In genomic region chr4:43443511-43443910, GRCm38 (mm10) we compare ENCODE assay signal across 9 mouse cellular contexts. TPM values are rescaled to one million over a fixed set of nuclear protein-coding genes. Genes with fewer than 3 reads are reported as not detected.
DNase-seq lines count a peak whose midpoint lies in the region; ATAC-seq and TF ChIP-seq lines count a peak whose summit lies in the region.
"Had no signal": no experiment of that assay in that cellular context is flagged by ENCODE, and none has a peak within 500 bp of the region (broad histone marks: within the 10 kb centered on the region; RNA-seq: fewer than 3 reads in every experiment).

No protein-coding gene starts in this region.

- H3K27me3 ChIP-seq in thymus, adult 2 months (ENCODE audit: control insufficient read depth, insufficient read depth, low read length), result no peaks in the 10 kb centered on the region
- no peaks in the 10 kb centered on the region for H3K27me3 ChIP-seq in heart, embryonic 15.5 days
- H3K27me3 ChIP-seq in limb, embryonic 15.5 days, result no peaks in the 10 kb centered on the region

- peak overlapping the region; percentile 97 for H3K4me2 ChIP-seq in heart, embryonic 15.5 days
- H3K4me2 ChIP-seq in limb, embryonic 15.5 days, result peak overlapping the region; percentile 89

- no peak for TF ChIP-seq CTCF in thymus, adult 2 months (IDR thresholded peaks at IDR 0.05; ENCODE audit: borderline replicate concordance, control insufficient read depth, extremely low read depth, insufficient read depth, low read length, poor library complexity)

- H3K36me3 ChIP-seq in thymus, adult 2 months (ENCODE audit: control insufficient read depth, insufficient read depth, low read length), result no peaks in the 10 kb centered on the region
- peaks cover 35% of the 10 kb centered on the region for H3K36me3 ChIP-seq in heart, embryonic 15.5 days
- peaks cover 36% of the 10 kb centered on the region for H3K36me3 ChIP-seq in limb, embryonic 15.5 days

- WGBS in thymus, adult 2 months, result 4% methylated on average over 28 of the region's 28 CpGs
- 2% methylated on average over 28 of the region's 28 CpGs for WGBS in heart, embryonic 15.5 days
- WGBS in limb, embryonic 15.5 days, result under 1% methylated on average over 28 of the region's 28 CpGs

- no peak for TF ChIP-seq POLR2A in thymus, adult 2 months (IDR thresholded peaks at IDR 0.05; ENCODE audit: control insufficient read depth, extremely low read depth, insufficient read depth, low read length, poor library complexity)

- peak overlapping the region; percentile 57 for H3K4me3 ChIP-seq in thymus, adult 2 months (ENCODE audit: control insufficient read depth, insufficient read depth, low read length)
- H3K4me3 ChIP-seq in heart, embryonic 15.5 days, result peak overlapping the region; percentile 93
- peak overlapping the region; percentile 97 for H3K4me3 ChIP-seq in limb, embryonic 15.5 days

- H3K9me3 ChIP-seq in heart, embryonic 15.5 days (replicated peaks), result no peaks in the 10 kb centered on the region
- no peaks in the 10 kb centered on the region for H3K9me3 ChIP-seq in limb, embryonic 15.5 days

- H3K9ac ChIP-seq in heart, embryonic 15.5 days, result peak overlapping the region; percentile 99
- H3K9ac ChIP-seq in limb, embryonic 15.5 days, result peak overlapping the region; percentile 99

- ATAC-seq in heart, embryonic 15.5 days (replicated peaks; ENCODE audit: insufficient number of reproducible peaks, insufficient read depth, low FRiP score, low read depth), result no peak
- ATAC-seq in limb, embryonic 15.5 days (ENCODE audit: insufficient number of reproducible peaks, low FRiP score, low TSS enrichment, low read depth), result no peak

- H3K4me1 ChIP-seq in thymus, adult 2 months (replicated peaks; ENCODE audit: control insufficient read depth, insufficient read depth, low read length), result peaks cover 7% of the 10 kb centered on the region; the same call in 1 of the 2 replicates
- peaks cover 14% of the 10 kb centered on the region for H3K4me1 ChIP-seq in heart, embryonic 15.5 days (replicated peaks)
- H3K4me1 ChIP-seq in limb, embryonic 15.5 days, result peaks cover 25% of the 10 kb centered on the region

- H3K27ac ChIP-seq in thymus, adult 2 months (ENCODE audit: control insufficient read depth, insufficient read depth, low read length), result no peak overlapping the region
- peak overlapping the region; percentile 93 for H3K27ac ChIP-seq in heart, embryonic 15.5 days
- H3K27ac ChIP-seq in limb, embryonic 15.5 days, result peak overlapping the region; percentile 93

- DNase-seq in adrenal gland, adult 2 months, result peak; percentile 55
- DNase-seq in adrenal gland, postnatal 4 days (ENCODE audit: low spot score in 2 of 2), result no peak
- DNase-seq in thymus, adult 2 months, result peak; percentile 40
- DNase-seq in thymus, adult 18-20 months, result no peak
- peak; percentile 34 for DNase-seq in retina, postnatal 1 day
- DNase-seq in ovary, adult 18-20 months (ENCODE audit: low spot score), result no peak

RNA-seq across cellular contexts. Expression of gene Tesk1, which starts 1.8 kb away (rescaled TPM):
- total RNA-seq in adrenal gland, adult 2 months (2021), result 10 to 100 TPM; 60.1 to 73.3 TPM
- polyA plus RNA-seq in adrenal gland, adult 2 months (2012; rRNA removed), result 124 and 142 TPM in 2 replicates
- 10 to 100 TPM; 57.3 to 60.5 TPM for total RNA-seq in adrenal gland, postnatal 4 days (2021)
- 66.6 and 67.5 TPM in 2 replicates for polyA plus RNA-seq in thymus, adult 2 months (2012; rRNA removed)
- 3.1 and 5.8 TPM in 2 replicates for polyA plus RNA-seq in heart, embryonic 15.5 days (2015; fragmentation: Nextera tagmentation; extraction: Ambion mirVana)
- polyA plus RNA-seq in limb, embryonic 15.5 days (2015; fragmentation: Nextera tagmentation; extraction: Ambion mirVana), result 4.8 and 7.7 TPM in 2 replicates

RNA-seq across cellular contexts. Expression of gene Cd72, which starts 10.9 kb away (rescaled TPM):
- 1 to 10 TPM; 3.0 to 3.3 TPM for total RNA-seq in adrenal gland, adult 2 months (2021)
- 3.3 and 3.7 TPM in 2 replicates for polyA plus RNA-seq in adrenal gland, adult 2 months (2012; rRNA removed)
- total RNA-seq in adrenal gland, postnatal 4 days (2021), result 1 to 10 TPM in 1 of 2 experiments, under 1 TPM in 1; 0.95 to 2.1 TPM
- polyA plus RNA-seq in thymus, adult 2 months (2012; rRNA removed), result 9.8 and 10.8 TPM in 2 replicates
- polyA plus RNA-seq in heart, embryonic 15.5 days (2015; fragmentation: Nextera tagmentation; extraction: Ambion mirVana), result 2.1 and 5.2 TPM in 2 replicates
- polyA plus RNA-seq in limb, embryonic 15.5 days (2015; fragmentation: Nextera tagmentation; extraction: Ambion mirVana), result 4.1 and 4.2 TPM in 2 replicates
- total RNA-seq: layer of hippocampus, postnatal 36 days had no signal

RNA-seq across cellular contexts. Expression of gene Fam166b, which starts 14.6 kb away (rescaled TPM):
- total RNA-seq in adrenal gland, adult 2 months (2021), result not detected
- 0.52 TPM in 1 of 2 replicates, not detected in the other for polyA plus RNA-seq in adrenal gland, adult 2 months (2012; rRNA removed)
- total RNA-seq in adrenal gland, postnatal 4 days (2021), result under 1 TPM in 1 of 2 experiments, not detected in 1; 0.25 TPM
- polyA plus RNA-seq in thymus, adult 2 months (2012; rRNA removed), result 0.22 and 0.42 TPM in 2 replicates
- polyA plus RNA-seq in heart, embryonic 15.5 days (2015; fragmentation: Nextera tagmentation; extraction: Ambion mirVana), result 0.16 and 0.18 TPM in 2 replicates
- 0.15 and 0.17 TPM in 2 replicates for polyA plus RNA-seq in limb, embryonic 15.5 days (2015; fragmentation: Nextera tagmentation; extraction: Ambion mirVana)

RNA-seq across cellular contexts. Expression of gene Sit1, which starts 40.0 kb away (rescaled TPM):
- not detected for total RNA-seq in adrenal gland, adult 2 months (2021)
- polyA plus RNA-seq in adrenal gland, adult 2 months (2012; rRNA removed), result 0.28 and 0.73 TPM in 2 replicates
- total RNA-seq in adrenal gland, postnatal 4 days (2021), result not detected
- polyA plus RNA-seq in thymus, adult 2 months (2012; rRNA removed), result 187 and 239 TPM in 2 replicates
- polyA plus RNA-seq in heart, embryonic 15.5 days (2015; fragmentation: Nextera tagmentation; extraction: Ambion mirVana), result 0.10 and 1.4 TPM in 2 replicates
- not detected in 2 replicates for polyA plus RNA-seq in limb, embryonic 15.5 days (2015; fragmentation: Nextera tagmentation; extraction: Ambion mirVana)
- total RNA-seq: layer of hippocampus, postnatal 36 days had no signal

RNA-seq across cellular contexts. Expression of gene Ccdc107, which starts 49.2 kb away (rescaled TPM):
- total RNA-seq in adrenal gland, adult 2 months (2021), result 10 to 100 TPM; 54.5 to 69.2 TPM
- polyA plus RNA-seq in adrenal gland, adult 2 months (2012; rRNA removed), result 376 and 526 TPM in 2 replicates
- total RNA-seq in adrenal gland, postnatal 4 days (2021), result 10 to 100 TPM; 44.3 TPM
- polyA plus RNA-seq in thymus, adult 2 months (2012; rRNA removed), result 330 and 367 TPM in 2 replicates
- polyA plus RNA-seq in heart, embryonic 15.5 days (2015; fragmentation: Nextera tagmentation; extraction: Ambion mirVana), result 71.4 and 74.5 TPM in 2 replicates
- polyA plus RNA-seq in limb, embryonic 15.5 days (2015; fragmentation: Nextera tagmentation; extraction: Ambion mirVana), result 78.9 and 81.9 TPM in 2 replicates

Comparison
In these comparisons a context has a peak if more than half of its experiments do, and no peak if none do; other contexts are left out.
1. DNase-seq: peak in adrenal gland, adult 2 months (single experiment), thymus, adult 2 months (single experiment) and retina, postnatal 1 day (single experiment); none in adrenal gland, postnatal 4 days (0 of 2), thymus, adult 18-20 months (0 of 2) and ovary, adult 18-20 months (single experiment).
2. Peak in every context shown above with its lines, with median percentiles within 50 percentile points of each other: H3K4me3 ChIP-seq.